Mouse (Mus musculus) c-Kit-positive CD71-negative TER-119-negative erythroid progenitor cells, embryonic 14.5 days (primary cell): ENCODE data around the gene Adi1.

Experiments used
- DNase-seq: peaks from one replicate; pipeline ENCODE4 v3.0.0-alpha.2; 2013; ENCODE audit warnings: low read depth

Gene Adi1

GRCm38 (mm10) chr12:28675121-28675924, at the start of gene Adi1:
Gene Adi1 (plus strand): TSS chr12:28675231.
- DNase-seq: peak; percentile 62

DNA sequence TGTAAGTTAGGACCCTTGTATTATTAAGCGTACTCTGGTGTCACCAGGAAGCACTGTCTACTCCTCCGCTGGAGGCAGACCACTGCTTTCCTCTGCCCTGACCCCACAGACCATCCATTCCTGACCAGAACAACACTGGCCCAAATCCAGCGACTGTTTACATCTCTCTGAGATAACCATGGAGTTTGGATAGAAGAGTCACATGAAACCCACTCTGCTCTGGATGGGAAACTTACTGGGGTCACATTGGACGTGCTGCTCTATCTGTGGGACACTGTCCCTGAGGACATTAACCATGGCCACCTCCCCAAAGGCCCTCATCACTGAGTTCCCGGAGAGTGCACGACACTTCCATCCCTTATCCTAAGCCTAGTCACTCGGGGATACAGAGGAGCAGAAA, 49.6 kb upstream of the Adi1 start:
- DNase-seq: no peak

- DNase-seq: no peak
These were observed 47.9 kb upstream of the Adi1 start for GRCm38 (mm10) chr12:28627092-28627491.

DNA sequence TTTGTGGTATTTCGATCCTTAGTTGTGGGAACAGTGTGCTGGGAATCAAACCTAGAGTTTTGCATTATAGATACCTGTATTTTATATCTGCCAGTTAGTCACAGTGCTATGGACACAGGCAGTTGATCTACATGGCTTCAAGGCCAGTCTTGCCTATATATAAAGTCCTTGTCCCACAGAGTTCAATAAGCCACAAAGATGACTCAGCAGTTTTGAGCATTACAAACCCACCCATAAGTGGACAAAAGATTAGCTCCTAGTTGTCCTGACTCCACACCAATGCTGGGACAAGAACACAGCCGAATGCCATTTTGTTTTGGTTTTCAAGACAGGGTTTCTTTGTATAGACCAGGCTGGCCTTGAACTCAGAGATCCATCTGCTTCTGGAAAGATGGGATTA, 46.6 kb upstream of the Adi1 start:
- no peak for DNase-seq

- no peak for DNase-seq
These were observed 39.9 kb upstream of the Adi1 start for GRCm38 (mm10) chr12:28635058-28635534.

- peak; percentile 85 for DNase-seq
These were observed 39.2 kb upstream of the Adi1 start, which contains the start of gene Rps7 for GRCm38 (mm10) chr12:28635535-28636476. Gene Rps7 (minus strand): TSS chr12:28635953.

DNA sequence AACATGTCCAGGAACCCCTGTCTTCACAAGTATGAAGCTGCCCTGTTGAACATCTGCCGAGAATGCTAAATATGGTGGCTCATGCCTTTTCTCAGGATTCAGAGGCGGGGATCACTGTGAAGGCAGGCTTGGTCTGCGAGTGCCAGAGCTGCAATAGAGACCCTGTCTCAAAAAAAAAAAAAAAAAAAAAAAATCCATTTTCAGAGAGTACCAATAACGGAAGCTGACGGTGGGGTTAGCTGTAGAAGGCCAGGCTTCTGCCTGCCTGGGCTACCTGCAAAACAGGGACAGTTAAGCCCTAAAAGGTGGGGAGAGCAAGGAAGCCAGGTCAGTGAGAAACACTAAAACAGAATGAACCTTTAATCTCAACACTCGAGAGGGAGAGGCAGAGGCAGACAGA, 38.5 kb upstream of the Adi1 start:
- DNase-seq: no peak

DNA sequence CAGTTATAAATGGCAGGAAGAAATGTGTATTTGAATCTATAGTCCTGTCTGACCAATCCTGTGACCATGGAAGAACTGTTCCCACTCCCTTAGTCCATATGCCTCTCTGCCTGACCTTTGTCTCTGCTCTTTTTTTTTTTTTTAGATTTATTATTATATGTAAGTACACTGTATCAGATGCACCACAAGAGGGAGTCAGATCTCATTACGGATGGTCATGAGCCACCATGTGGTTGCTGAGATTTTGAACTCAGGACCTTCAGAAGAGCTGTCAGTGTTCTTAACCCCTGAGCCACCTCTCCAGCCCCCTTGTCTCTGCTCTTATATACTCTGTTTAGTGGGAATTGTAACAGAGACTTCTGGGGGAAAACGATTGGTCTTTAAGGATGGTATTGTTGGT, 36.3 kb upstream of the Adi1 start:
- no peak for DNase-seq

DNA sequence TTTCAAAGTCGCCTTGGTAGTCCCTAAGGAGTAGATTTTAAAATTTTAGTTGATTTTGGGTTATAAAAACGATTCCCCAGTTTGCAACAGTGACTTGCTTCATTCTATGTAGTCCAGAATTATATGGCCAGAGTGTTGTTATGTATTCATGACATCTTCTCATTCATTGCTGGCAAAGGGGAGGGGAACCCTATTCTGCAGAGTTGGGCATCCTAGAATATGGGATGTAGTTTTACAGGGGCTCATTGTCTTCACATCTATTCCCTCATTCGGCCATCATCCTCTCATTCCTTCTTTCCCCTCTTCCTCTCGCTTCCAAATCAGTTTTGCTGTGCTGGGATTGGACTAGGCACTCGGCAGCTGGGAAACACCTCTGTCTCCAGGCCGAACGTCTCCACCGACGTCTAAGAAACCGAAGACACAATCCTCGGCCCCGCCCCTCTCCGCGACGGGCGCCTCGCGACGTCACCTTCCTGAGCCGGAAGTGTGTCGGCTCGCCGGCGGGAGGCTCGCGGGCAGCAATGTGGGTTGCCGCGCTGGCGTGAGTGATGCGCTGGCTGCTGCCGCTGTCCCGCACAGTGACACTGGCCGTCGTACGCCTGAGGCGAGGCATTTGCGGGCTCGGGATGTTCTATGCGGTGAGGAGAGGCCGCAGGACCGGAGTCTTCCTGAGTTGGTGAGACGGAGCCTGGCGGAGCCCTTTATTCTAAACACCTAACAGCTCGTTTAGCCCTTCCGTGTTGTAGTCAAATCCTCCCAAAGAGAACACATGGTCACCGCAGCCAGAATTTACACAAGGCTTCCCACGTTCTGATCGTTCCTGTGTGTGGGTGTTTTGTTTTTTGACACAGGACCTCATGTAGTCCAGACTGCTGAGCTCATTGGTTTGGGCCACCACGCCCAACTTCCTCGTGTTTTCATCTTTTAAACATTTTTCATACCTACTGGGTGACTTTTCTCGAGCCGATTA, 25.6 kb upstream of the Adi1 start, which contains the start of gene Rnaseh1:
Gene Rnaseh1 (plus strand): TSS at position 462 of the 970 bp plus-strand sequence.
- peak; percentile 82 for DNase-seq

DNA sequence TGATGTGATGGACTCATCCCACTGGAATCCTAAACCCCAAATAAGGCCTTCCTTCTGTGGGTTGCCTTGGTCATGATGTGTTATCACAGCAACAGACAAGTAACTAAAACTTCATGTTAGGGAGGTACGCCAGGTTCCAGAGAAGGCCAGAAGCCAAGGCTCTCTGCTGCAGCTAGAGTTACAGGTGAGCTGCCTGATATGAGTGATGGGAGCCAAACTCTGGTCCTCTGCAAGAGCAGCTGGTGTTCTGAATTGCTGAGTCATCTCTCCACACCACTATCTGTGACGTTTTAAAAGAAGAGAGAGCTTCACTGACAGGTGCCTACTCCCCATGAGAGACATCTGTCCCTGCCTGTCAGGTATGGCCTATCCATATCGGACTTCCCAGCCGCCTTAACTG, 12.4 kb upstream of the Adi1 start:
- DNase-seq: no peak

- no peak for DNase-seq
These were observed 8.3 kb upstream of the Adi1 start for GRCm38 (mm10) chr12:28666734-28667133.

DNA sequence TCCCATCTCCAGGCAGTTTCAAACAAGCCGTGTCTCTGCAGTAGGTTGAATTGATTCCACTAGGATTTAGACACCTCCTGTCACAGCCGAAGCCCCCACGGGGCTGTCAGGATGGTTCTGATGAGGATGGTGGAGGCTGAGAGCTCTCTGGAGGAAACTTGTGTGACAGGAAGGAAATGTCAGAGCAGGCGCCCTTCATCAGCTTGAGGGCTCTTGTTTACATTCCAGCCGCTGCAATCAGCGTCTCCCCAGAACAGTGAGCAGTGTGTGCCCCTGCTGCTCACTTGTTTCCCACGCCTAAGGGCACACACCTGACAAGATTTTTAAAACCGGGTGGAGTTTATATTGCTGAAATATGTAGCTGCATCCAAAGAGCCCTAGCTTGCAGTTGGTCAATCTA, 7.7 kb upstream of the Adi1 start:
- no peak for DNase-seq

DNA sequence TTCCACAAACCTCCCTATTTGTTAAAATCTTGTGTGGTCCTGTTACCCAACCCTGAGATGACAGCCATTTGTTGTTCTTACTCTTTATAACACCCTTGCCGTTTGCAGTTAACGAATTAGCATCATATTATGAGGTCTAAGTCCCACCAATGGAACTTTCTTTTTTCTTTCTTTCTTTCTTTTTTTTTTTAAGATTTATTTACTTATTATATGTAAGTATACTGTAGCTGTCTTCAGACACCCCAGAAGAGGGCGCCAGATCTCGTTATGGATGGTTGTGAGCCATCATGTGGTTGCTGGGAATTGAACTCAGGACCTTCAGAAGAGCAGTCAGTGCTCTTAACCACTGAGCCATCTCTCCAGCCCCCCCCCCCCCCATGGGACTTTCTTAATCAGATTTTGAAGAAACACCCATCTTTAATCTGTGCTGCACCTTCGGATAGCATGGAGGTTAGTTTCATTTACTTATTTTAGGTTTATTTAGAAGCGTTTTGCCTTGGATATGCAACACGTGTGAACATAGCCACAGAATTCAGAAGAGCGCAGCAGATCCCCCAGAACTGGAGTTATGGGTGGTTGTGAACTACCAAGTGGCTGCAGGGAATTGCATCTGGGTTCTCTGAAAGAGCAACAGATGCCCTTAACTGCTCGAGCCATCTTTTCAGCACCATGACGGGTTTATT, 852 bp upstream of the Adi1 start:
- no peak for DNase-seq

DNA sequence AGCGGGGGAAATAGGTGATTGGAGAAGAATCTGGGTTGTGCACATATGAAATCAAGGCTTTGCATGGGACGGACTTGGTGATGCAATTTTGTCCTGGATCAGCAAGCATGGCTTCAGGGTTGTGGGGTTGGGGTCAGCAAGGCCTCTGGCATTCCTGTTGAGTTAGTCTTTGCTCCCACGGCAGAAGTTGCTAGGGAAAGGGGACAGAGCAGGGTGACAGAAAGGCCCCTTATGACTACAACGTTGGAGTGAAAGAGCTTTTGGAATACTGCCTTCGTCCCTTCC, 836 bp downstream of the Adi1 start:
- no peak for DNase-seq

DNA sequence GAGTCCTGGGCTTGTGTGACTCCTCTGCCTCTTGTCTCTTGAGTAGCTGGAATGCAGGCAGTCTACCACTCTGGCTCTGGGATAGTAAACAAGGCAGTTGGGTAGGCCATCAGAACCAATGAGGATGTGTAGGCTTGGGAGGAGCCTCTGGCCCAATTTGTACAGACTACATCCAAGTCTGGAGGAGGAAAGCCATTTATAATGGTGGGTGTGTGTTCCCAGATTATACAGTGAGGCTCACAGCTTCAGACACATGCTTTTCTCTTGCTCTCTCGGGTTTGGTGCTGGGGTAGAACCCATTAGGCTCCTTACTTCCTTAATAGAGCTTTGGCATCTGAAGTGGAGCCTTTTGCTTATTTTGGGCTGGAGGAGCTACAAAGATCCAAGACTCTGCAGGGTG, 9.6 kb downstream of the Adi1 start:
- no peak for DNase-seq

DNA sequence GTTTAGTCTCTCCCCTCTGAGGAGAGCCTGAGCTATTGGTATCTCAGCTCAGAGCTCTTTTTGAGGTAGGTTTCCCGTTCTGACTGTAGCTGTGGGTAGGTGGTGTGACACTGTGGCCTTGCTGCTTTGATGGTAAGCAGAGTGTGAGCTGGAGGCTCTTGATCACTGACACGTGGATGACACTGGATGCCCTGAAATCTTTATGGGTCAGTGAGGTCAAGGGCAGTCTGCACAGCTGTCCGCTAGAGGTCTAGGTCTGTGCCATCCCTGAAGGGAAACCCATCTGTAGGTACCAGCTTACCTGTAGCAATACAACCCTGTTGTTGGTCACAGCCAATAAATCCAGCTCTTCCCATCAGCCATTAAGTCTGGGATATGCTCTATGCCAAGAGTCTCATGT, 10.7 kb downstream of the Adi1 start:
- no peak for DNase-seq

DNA sequence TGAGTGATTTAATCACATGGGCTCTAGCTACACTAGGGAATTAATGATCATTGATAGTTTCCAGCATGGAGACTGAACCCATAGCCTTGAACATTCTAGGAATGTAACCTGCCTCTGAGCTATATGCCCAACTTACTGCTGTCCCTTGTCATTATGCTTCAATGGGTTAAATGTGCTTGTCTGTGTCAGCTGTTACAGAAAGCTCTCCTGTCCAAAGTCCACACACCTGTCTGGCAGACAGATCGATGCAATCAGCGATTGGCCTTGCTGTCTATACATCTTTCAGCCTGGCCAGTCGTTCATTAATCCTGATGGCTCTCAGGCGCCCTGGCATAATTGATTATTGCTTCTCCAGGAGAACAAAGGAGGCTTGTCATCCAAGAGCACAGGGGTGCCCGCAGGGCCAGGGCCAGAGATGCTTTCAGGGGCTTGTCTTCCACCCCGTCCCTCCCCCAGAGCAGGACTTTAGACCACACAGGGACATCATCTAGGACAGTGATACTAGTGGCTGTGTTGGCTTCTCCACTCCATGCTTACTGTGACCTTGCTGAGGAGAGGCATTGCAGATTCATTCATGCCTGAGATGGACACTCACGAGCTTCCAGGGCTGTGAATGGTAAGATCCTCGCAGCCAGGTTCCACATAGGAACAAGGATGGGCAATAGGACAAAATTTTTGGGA, 11.3 kb downstream of the Adi1 start:
- no peak for DNase-seq

- DNase-seq: no peak
These were observed 14.0 kb downstream of the Adi1 start for GRCm38 (mm10) chr12:28688996-28689395.

GRCm38 (mm10) chr12:28690730-28691129, 15.7 kb downstream of the Adi1 start:
- no peak for DNase-seq

DNA sequence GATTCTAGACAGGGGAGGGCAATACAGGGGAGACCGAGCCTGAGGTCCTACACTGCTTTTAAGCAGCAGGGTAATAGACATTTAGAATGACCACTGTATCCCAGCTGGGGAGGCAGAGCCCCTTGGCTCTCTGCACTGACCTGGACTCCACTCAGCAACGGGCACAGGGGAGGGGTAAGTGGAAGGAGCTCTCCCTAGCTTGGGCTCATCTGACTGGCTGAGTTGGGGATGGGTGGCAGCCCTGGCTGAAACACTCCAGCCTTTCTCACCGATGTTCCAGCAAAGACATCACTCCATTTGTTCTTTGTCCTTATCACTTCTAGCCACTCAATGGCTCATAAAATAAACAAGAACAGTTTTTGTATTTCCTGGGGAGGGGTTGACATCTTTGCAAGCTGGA, 18.7 kb downstream of the Adi1 start:
- no peak for DNase-seq

- no peak for DNase-seq
These were observed 19.2 kb downstream of the Adi1 start for GRCm38 (mm10) chr12:28694231-28694630.
